Mouse (Mus musculus) limb, embryonic 11.5 days (tissue): Measurements from ENCODE around the gene Clmn. TPM values are rescaled to one million over a fixed set of nuclear protein-coding genes. Genes with fewer than 3 reads are reported as not detected.
A peak's percentile ranks its signal among the peaks of the same experiment; 100 is the strongest.

Experiments used
- ATAC-seq: fragments of 200-750 bp; cut with Nextera tagmentation; 2 replicates; pipeline ENCODE4 v1.8.0; 2017; ENCODE audit warnings: low read depth; ENCODE audit not compliant: insufficient number of reproducible peaks, low FRiP score, low TSS enrichment
- DNase-seq: peaks from one replicate; pipeline ENCODE4 v3.0.0-alpha.2; 2015; ENCODE audit warnings: low spot score
- H3K27ac ChIP-seq: fragments of 300-500 bp; sonication (generic); replicated peaks from 2 replicates; pipeline ENCODE4 v1.5.1; 2014; ENCODE audit warnings: low read depth, mild to moderate bottlenecking, low read length
- H3K27me3 ChIP-seq: fragments of 300-500 bp; sonication (generic); 2 replicates; pipeline ENCODE4 v1.6.1; 2014; ENCODE audit warnings: mild to moderate bottlenecking, low read length, mixed read lengths; ENCODE audit not compliant: control insufficient read depth, insufficient read depth
- H3K36me3 ChIP-seq: fragments of 300-500 bp; sonication (generic); 2 replicates; pipeline ENCODE4 v1.6.1; 2014; ENCODE audit warnings: mild to moderate bottlenecking, low read length, moderate library complexity, mixed read lengths; ENCODE audit not compliant: control insufficient read depth, insufficient read depth
- H3K4me1 ChIP-seq: fragments of 300-500 bp; sonication (generic); 2 replicates; pipeline ENCODE4 v1.6.1; 2014; ENCODE audit warnings: low read length, mixed read lengths; ENCODE audit not compliant: control insufficient read depth, insufficient read depth
- H3K4me2 ChIP-seq: fragments of 300-500 bp; sonication (generic); 2 replicates; pipeline ENCODE4 v1.6.1; 2014; ENCODE audit warnings: low read depth, mild to moderate bottlenecking, moderate library complexity; ENCODE audit not compliant: severe bottlenecking
- H3K4me3 ChIP-seq: fragments of 300-500 bp; sonication (generic); 2 replicates; pipeline ENCODE4 v1.5.1; 2014; ENCODE audit warnings: low read depth, low read length
- H3K9ac ChIP-seq: fragments of 300-500 bp; sonication (generic); 2 replicates; pipeline ENCODE4 v1.6.1; 2014; ENCODE audit warnings: mild to moderate bottlenecking, low read length
- H3K9me3 ChIP-seq: fragments of 300-500 bp; sonication (generic); 2 replicates; pipeline ENCODE4 v1.6.1; 2016; ENCODE audit warnings: low read length; ENCODE audit not compliant: control insufficient read depth
- WGBS: fragments of 180-500 bp; shearing (Covaris S2); extraction: QIAGEN DNeasy Blood & Tissue Kit; methylation state at CpG from one replicate; pipeline ENCODE4 v1.1.7; 2014; 5-methylcytosine and 5-hydroxymethylcytosine counted together
- polyA plus RNA-seq: library from polyadenylated mRNA; unstranded; fragments of >200 nt; fragmentation: Nextera tagmentation; extraction: Ambion mirVana; gene quantifications from 2 replicates; pipeline ENCODE4 v1.2.1, GENCODE M21; 2014

Gene Clmn
- polyA plus RNA-seq, 1 experiment from 2014 or later: 5.9 TPM

DNA sequence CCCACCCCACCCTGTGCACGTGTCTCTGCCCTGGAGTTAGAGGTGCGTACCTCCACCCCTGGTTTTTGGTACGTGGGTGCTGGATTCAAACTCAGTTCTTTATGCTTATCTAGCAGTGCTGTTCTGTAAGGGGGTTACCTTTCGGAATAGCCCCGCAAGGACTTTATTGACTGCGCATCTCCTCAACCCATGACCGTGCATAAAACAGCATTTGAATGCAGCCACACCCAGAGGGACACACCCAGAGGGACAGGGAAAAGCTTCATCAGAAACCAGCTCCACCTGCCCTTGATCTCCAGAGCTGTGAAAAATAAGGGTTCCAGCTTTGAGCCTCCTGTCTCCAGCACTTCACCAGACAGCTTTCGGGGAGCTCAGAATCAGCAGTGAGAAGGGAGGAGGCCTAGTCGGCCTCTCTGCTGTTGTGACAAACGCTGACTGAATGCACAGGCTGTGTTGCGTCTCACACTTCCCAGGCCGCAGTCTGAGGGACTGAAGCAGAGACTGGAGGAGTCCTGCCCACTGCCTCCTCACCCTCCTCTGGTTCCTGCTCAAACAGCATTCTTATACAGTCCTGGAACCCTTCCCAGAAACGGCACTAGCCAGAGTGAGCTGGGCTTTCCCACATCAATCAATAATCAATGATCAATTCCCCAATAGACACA lies 37.6 kb upstream of the Clmn start:
- 84% methylated on average over 13 of the region's 13 CpGs for WGBS
- no peak overlapping the region for H3K9ac ChIP-seq
- no peak for DNase-seq
- no peak for ATAC-seq
- H3K9me3 ChIP-seq: no peaks in the 10 kb centered on the region
- no peaks in the 10 kb centered on the region for H3K36me3 ChIP-seq
- H3K27me3 ChIP-seq: no peaks in the 10 kb centered on the region
- H3K4me3 ChIP-seq: no peak overlapping the region
- no peak overlapping the region; the same call in 1 of the 2 replicates for H3K27ac ChIP-seq
- H3K4me2 ChIP-seq: no peak overlapping the region
- peaks cover 35% of the 10 kb centered on the region for H3K4me1 ChIP-seq

DNA sequence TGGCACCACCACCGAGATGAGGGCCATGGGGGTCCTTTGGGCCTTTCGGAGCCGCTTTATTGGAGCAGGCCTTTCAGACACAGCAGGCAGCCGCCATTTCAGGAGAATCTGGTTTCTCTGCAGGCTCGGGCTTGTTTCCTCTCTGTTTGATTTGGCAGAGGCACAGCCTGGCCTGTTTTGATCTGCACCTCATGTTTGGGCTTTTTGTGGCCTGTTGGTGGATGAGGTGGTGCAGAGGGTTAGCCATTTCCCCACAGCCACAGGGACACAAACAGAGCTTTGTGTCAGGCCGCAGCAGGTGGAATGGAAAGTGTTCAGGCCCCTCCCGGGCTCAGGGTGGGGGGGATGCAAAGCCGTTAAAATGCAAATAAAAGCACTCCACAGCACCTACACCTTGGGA lies 36.4 kb upstream of the Clmn start:
- H3K27ac ChIP-seq: peak overlapping the region; percentile 90
- peaks cover 41% of the 10 kb centered on the region for H3K4me1 ChIP-seq
- H3K9ac ChIP-seq: no peak overlapping the region
- WGBS: 25% methylated on average over 8 of the region's 8 CpGs
- H3K4me2 ChIP-seq: no peak overlapping the region
- DNase-seq: peak; percentile 69
- H3K4me3 ChIP-seq: no peak overlapping the region
- no peaks in the 10 kb centered on the region for H3K36me3 ChIP-seq
- ATAC-seq: peak; percentile 40
- H3K27me3 ChIP-seq: no peaks in the 10 kb centered on the region
- no peaks in the 10 kb centered on the region for H3K9me3 ChIP-seq

DNA sequence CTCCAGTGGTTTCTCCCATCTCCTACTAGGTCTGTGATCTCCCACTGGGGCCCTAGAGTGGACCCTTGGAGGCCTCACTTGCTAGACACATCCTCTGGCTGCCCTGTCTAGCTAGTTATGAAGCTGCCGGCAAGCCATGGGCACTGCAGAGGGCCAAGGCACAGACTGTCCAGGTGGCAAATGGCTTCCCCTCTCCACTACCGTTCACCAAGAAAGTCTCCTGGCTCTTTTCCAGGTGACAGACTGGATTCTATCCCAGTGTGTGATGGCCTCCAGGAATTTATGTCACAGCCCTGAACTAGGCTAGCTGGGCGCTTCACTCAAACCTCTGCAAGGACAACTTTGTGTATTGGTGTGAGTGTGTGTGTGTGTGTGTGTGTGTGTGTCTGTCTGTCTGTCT lies 35.0 kb upstream of the Clmn start:
- 0 out of 2 replicates have a peak overlapping the region, but pooled peaks have one; percentile 42 for H3K27ac ChIP-seq

DNA sequence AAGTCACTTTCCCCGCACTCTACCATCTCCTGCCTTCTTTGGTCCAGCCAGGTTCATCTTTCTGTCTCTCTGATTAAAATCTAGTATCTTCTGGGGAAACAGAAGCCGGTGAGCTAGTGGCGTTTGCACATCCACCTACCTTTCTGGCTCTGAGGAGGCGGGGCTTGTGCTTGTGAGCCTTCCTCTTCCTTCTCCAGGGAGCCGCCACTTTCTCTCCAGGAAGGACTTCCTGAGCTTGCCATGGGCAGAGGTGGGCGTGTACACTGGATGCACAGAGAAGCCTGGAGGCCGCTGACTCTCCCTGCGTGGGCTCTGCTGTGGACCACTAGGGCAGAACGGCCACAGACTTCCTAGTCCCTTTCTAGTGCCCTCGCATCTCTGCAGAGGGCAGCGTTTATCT lies 34.3 kb upstream of the Clmn start:
- Histone ChIP-seq H3K27ac (no peak overlapping the region), H3K9me3 (no peaks in the 10 kb centered on the region), H3K4me3 (no peak overlapping the region), H3K9ac (no peak overlapping the region), H3K27me3 (no peaks in the 10 kb centered on the region), H3K4me1 (peaks cover 36% of the 10 kb centered on the region), H3K4me2 (no peak overlapping the region), H3K36me3 (no peaks in the 10 kb centered on the region)
- DNase-seq: no peak
- whole genome bisulfite sequencing: 62% methylated on average over 11 of the region's 11 CpGs
- ATAC-seq: no peak

More for the DNA sequence above, 35.0 kb upstream of the Clmn start:
- Histone ChIP-seq H3K27me3 (no peaks in the 10 kb centered on the region), H3K9me3 (no peaks in the 10 kb centered on the region), H3K9ac (no peak overlapping the region), H3K4me2 (no peak overlapping the region), H3K4me1 (peaks cover 41% of the 10 kb centered on the region), H3K36me3 (no peaks in the 10 kb centered on the region), H3K4me3 (no peak overlapping the region)
- ATAC-seq: no peak
- 66% methylated on average over 3 of the region's 3 CpGs for WGBS
- DNase-seq: no peak

DNA sequence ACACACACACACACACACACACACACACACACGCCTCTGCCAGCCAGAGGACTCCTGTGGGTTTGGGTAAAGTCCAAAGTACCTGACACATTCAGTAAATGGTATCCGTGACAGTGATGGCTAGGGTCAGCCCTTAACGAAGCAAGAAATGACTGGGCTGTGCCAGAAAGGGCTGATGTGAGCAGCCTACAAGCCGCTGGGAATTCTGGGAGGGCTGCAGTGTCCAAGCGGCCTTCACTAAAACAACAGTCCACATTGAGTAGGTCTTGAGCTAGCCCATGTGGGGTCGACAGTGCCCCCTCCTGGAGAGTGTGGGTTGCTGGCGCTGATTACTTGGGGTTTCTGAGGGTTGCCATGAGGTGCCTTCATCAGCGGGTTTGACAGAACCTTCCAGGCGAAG lies 33.8 kb upstream of the Clmn start:
- DNase-seq (no peak), ATAC-seq (no peak)
- H3K27ac ChIP-seq: no peak overlapping the region
- H3K27me3 ChIP-seq: no peaks in the 10 kb centered on the region
- WGBS: 75% methylated on average over 9 of the region's 9 CpGs
- no peak overlapping the region for H3K4me3 ChIP-seq
- H3K4me1 ChIP-seq: peaks cover 31% of the 10 kb centered on the region
- H3K9me3 ChIP-seq: no peaks in the 10 kb centered on the region
- H3K9ac ChIP-seq: no peak overlapping the region
- H3K4me2 ChIP-seq: no peak overlapping the region
- no peaks in the 10 kb centered on the region for H3K36me3 ChIP-seq

DNA sequence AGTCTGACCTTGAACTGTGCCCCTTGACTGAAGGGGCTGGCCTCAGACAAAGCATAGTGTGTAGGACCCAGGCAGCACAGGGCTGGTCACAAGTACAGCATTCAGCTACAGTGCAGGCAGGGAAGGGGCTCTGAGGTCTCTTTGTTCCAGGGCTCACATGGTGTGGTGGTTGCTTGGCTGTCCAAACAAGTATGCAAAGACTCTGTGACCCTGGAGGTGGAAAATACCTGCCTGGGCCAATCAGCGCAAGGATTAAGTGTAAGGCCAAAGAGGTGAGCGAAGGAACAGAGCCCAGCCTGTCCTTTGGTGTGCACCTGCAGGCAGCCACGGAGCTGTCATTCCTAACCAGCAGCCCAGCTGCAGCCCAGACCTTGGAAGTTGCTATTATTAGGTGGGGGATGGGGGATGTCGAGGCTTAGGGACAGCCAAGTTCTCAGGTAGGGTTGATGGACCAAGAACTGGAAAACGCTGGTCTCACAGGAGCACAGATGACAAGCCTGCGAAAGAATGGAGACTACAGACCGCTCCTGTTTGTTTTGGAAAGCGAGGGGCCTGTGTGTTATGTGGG lies 32.3 kb upstream of the Clmn start:
- Histone ChIP-seq H3K27me3 (no peaks in the 10 kb centered on the region), H3K4me1 (peaks cover 25% of the 10 kb centered on the region), H3K4me2 (no peak overlapping the region; the same call in 1 of the 2 replicates), H3K4me3 (no peak overlapping the region), H3K27ac (peak overlapping the region; percentile 87), H3K9ac (no peak overlapping the region), H3K36me3 (no peaks in the 10 kb centered on the region), H3K9me3 (no peaks in the 10 kb centered on the region)
- ATAC-seq: peak; percentile 86
- peak; percentile 66 for DNase-seq
- 54% methylated on average over 8 of the region's 8 CpGs for WGBS

DNA sequence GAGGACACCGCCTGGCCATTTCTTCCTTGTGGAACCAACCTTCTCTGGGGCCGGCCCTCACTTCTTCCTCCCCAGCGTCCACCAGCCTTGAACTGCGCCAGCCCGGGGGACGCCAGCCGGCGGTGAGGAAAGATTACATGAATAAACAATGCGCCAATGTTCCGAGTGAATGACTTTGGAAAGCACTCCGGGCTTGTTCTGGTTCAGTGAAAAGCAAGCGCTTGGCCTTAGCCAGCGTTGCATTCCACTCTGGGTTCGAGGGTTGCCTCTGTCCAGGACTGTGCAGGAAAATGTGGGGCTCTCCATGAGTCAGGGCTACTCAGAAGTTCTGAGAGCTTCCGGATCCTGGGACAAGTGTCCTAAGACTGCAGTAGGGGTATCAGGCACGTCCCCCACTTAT lies 31.8 kb upstream of the Clmn start:
- Histone ChIP-seq H3K27ac (peak overlapping the region; percentile 87), H3K9ac (no peak overlapping the region), H3K4me1 (peaks cover 22% of the 10 kb centered on the region), H3K36me3 (no peaks in the 10 kb centered on the region), H3K27me3 (no peaks in the 10 kb centered on the region), H3K4me2 (no peak overlapping the region), H3K4me3 (no peak overlapping the region), H3K9me3 (no peaks in the 10 kb centered on the region)
- DNase-seq: peak; percentile 32
- 84% methylated on average over 16 of the region's 16 CpGs for WGBS
- ATAC-seq: no peak

DNA sequence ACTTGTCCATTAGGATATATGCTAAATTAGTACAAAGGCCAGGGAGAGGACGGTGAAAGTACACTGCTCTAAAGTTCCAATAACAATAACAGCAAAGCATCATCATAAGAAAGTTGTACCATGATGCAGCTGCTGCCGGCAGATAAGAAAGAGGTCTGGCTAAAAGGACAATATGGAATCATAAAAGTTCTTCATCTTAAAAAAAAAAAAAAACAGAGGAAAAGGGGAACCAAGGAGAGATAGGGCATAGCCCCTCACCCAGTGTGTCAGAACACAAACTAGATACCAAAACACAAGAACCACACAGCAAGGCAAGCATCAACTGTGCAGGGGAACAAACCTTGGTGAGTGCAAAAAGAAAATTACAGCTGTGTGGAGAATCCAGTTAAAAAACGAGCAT lies 27.4 kb upstream of the Clmn start:
- Histone ChIP-seq H3K9ac (no peak overlapping the region), H3K4me1 (peaks cover 4% of the 10 kb centered on the region), H3K27ac (no peak overlapping the region), H3K27me3 (no peaks in the 10 kb centered on the region), H3K4me3 (no peak overlapping the region), H3K36me3 (no peaks in the 10 kb centered on the region), H3K4me2 (no peak overlapping the region), H3K9me3 (no peaks in the 10 kb centered on the region)
- ATAC-seq (no peak), DNase-seq (no peak)
- 94% methylated on average over 3 of the region's 3 CpGs for WGBS
